Mouse (Mus musculus) left cerebral cortex, postnatal 10 days (tissue): ENCODE results near the gene Ckmt2. TPM values are rescaled to one million over a fixed set of nuclear protein-coding genes. Genes with fewer than 3 reads are reported as not detected.

Experiments
- total RNA-seq, 2 experiments: library from RNA; stranded (reverse); gene quantifications; 2 replicates each; pipeline ENCODE4 v1.2.3; 2021

The Ckmt2 gene
- total RNA-seq, 2 experiments from 2014 or later: not detected

Other genes with a start within 250 kb of the Ckmt2 start
- gene Acot12, start 135.4 kb downstream of the Ckmt2 start, total RNA-seq: under 1 TPM; 0.28 TPM
- gene Zcchc9, start 69.2 kb downstream of the Ckmt2 start, total RNA-seq: 10 to 100 TPM; 15.3 to 15.9 TPM